Mouse (Mus musculus): ENCODE measurements around the gene Gfi1b. TPM values are rescaled to one million over a fixed set of nuclear protein-coding genes. Genes with fewer than 3 reads are reported as not detected.

The Gfi1b gene
- total and polyA plus RNA-seq, 3 experiments = 82.9 to 277 (median 194) TPM

DNA sequence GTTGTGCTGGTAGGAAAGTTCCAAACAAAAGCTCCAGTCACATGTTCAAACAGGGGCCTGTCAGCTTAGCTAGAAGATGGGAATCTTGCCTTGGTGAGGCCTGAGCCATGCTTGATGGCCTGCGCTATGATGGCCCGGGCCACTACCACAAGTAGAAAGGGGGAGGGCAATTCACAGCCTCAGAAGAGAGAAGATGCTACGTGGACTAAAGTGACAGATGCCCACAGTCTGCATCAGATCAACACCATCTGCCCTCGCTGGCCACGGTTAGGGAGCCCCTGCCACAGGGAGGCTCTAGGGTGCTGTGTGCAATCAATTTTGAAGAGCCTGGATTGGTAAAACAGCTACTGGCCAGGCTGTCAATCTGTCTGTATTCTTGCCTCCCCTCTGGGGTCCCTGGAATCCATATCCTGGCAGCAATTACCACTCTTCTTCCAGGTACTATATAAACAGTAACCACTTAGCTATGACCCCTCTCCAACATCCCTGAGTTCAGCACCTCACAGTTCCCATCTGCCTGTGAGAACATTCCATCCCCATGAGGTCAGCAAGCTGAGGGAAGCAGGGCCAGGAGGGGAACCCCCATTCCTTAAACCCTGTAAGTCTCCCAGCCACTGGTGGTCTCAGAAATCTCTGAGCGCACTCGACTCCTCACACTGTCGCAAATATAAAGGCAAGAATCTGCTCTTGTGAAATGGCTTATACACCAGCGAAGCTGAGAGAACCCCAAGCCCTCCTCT, 15.5 kb upstream of the Gfi1b start:
- Histone ChIP-seq H3K9ac (ENCODE audit: control insufficient read depth, low read depth, low read length, poor library complexity, severe bottlenecking) (no peak overlapping the region), H3K27ac (ENCODE audit: control insufficient read depth, low read depth, low read length) (no peak overlapping the region), H3K4me1 (ENCODE audit: control insufficient read depth in 1 of 2, insufficient read depth in 2 of 2, low read length in 2 of 2) (peaks cover 4% of the 10 kb centered on the region in 2 experiments), H3K4me3 (ENCODE audit: control insufficient read depth in 1 of 2, insufficient read depth in 1 of 2, low read depth in 2 of 2, low read length in 2 of 2) (no peak overlapping the region), H3K9me3 (replicated peaks; ENCODE audit: insufficient read depth, low read length) (no peaks in the 10 kb centered on the region), H3K79me2 (ENCODE audit: control insufficient read depth, insufficient read depth, low read length, poor library complexity) (peaks cover 12% of the 10 kb centered on the region), H3K36me3 (ENCODE audit: control insufficient read depth in 1 of 2, insufficient read depth in 2 of 2, low read length in 2 of 2) (peaks cover 0 to 10% of the 10 kb centered on the region in 2 experiments; a peak in 2 of 4 replicates), H3K27me3 (ENCODE audit: control insufficient read depth in 1 of 2, insufficient read depth in 2 of 2, low read length in 2 of 2) (no peaks in the 10 kb centered on the region)
- no peak for TF ChIP-seq UBTF (IDR thresholded peaks at IDR 0.05; ENCODE audit: borderline replicate concordance, insufficient read depth, low read depth, low read length)
- TF ChIP-seq BHLHE40 (IDR thresholded peaks at IDR 0.05; ENCODE audit: borderline replicate concordance, low read depth, low read length) = no peak
- no peak for TF ChIP-seq CHD2 (IDR thresholded peaks at IDR 0.05; ENCODE audit: low read length)
- TF ChIP-seq ZNF384 (IDR thresholded peaks at IDR 0.05; ENCODE audit: low read depth, low read length) = no peak
- no peak for TF ChIP-seq NRF1 (IDR thresholded peaks at IDR 0.05; ENCODE audit: insufficient read depth, low read depth, low read length, poor library complexity, severe bottlenecking)
- no peak for DNase-seq (ENCODE audit: low read depth, low spot score)

DNA sequence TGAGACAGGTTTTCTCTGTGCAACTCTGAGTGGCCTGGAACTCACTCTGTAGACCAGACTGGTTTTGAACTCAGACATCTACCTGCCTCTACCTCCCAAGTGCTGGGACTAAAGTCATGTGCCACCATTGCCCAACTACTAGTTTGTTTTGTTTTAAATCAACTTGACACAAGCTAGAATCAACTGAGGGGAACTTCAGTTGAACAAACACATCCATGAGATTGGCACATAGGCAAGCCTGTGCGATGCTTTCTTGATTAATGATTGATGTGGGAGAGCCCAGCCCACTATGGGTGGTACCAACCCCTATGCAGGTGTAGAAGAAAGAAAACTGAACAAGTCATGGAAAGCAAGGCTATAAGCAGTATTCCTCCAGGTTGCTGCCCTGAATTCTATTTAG, 13.4 kb upstream of the Gfi1b start:
- no peak overlapping the region for H3K27ac ChIP-seq (ENCODE audit: control insufficient read depth, low read depth, low read length)
- no peaks in the 10 kb centered on the region for H3K79me2 ChIP-seq (ENCODE audit: control insufficient read depth, insufficient read depth, low read length, poor library complexity)
- TF ChIP-seq RCOR1 (IDR thresholded peaks at IDR 0.05; ENCODE audit: low read depth, low read length) (no peak), POLR2A (IDR thresholded peaks at IDR 0.05; ENCODE audit: control insufficient read depth in 1 of 2, insufficient read depth in 1 of 2, low read depth in 1 of 2, low read length in 2 of 2, poor library complexity in 1 of 2) (no peak), RAD21 (IDR thresholded peaks at IDR 0.05; ENCODE audit: low read depth, low read length) (no peak), GABPA (IDR thresholded peaks at IDR 0.05; ENCODE audit: low read depth, low read length) (no peak), KAT2A (conservative IDR thresholded peaks at IDR 0.05; ENCODE audit: low read depth, low read length) (no peak), TAL1 (IDR thresholded peaks at IDR 0.05; ENCODE audit: low read length) (no peak), TCF12 (IDR thresholded peaks at IDR 0.05; ENCODE audit: low read depth, low read length) (no peak), MAFK (IDR thresholded peaks at IDR 0.05; ENCODE audit: borderline replicate concordance, low read depth, low read length) (no peak), MAZ (IDR thresholded peaks at IDR 0.05; ENCODE audit: low read depth, low read length) (no peak), ZC3H11A (IDR thresholded peaks at IDR 0.05; ENCODE audit: low read depth, low read length) (no peak), TBP (IDR thresholded peaks at IDR 0.05; ENCODE audit: low read depth, low read length) (no peak), MXI1 (IDR thresholded peaks at IDR 0.05; ENCODE audit: low read depth, low read length) (no peak), E2F4 (IDR thresholded peaks at IDR 0.05; ENCODE audit: borderline replicate concordance, low read depth, low read length) (no peak), CHD2 (IDR thresholded peaks at IDR 0.05; ENCODE audit: low read length) (no peak), GATA1 (IDR thresholded peaks at IDR 0.05; ENCODE audit: low read depth, low read length) (no peak), SMC3 (IDR thresholded peaks at IDR 0.05; ENCODE audit: low read depth, low read length) (no peak), CHD1 (IDR thresholded peaks at IDR 0.05; ENCODE audit: low read depth, low read length) (no peak)
- H3K4me1 ChIP-seq (ENCODE audit: control insufficient read depth in 1 of 2, insufficient read depth in 2 of 2, low read length in 2 of 2) = peaks cover 0 to 1% of the 10 kb centered on the region in 2 experiments; a peak in 3 of 4 replicates
- DNase-seq (ENCODE audit: low read depth, low spot score) = no peak
- H3K9me3 ChIP-seq (replicated peaks; ENCODE audit: insufficient read depth, low read length) = no peaks in the 10 kb centered on the region
- no peaks in the 10 kb centered on the region for H3K27me3 ChIP-seq (ENCODE audit: control insufficient read depth in 1 of 2, insufficient read depth in 2 of 2, low read length in 2 of 2)
- no peak overlapping the region for H3K4me3 ChIP-seq (ENCODE audit: control insufficient read depth in 1 of 2, insufficient read depth in 1 of 2, low read depth in 2 of 2, low read length in 2 of 2)
- peaks cover 0 to 6% of the 10 kb centered on the region in 2 experiments; a peak in 2 of 4 replicates for H3K36me3 ChIP-seq (ENCODE audit: control insufficient read depth in 1 of 2, insufficient read depth in 2 of 2, low read length in 2 of 2)
- H3K9ac ChIP-seq (ENCODE audit: control insufficient read depth, low read depth, low read length, poor library complexity, severe bottlenecking) = no peak overlapping the region

Measured in MEL (cell line).